Mouse (Mus musculus) spleen, adult 2 months (tissue): ENCODE results near the gene Tuba1c. TPM values are rescaled to one million over a fixed set of nuclear protein-coding genes. Genes with fewer than 3 reads are reported as not detected.
A peak's percentile ranks its signal among the peaks of the same experiment; 100 is the strongest.
"Not testable (repeated sequence)": the region's sequence is repeated elsewhere in the genome, so short reads cannot be mapped to it uniquely, and the experiment has no call there.

Source experiments
- DNase-seq, 2 experiments: peaks; one replicate each; pipeline versions ENCODE4 v3.0.0 to v3.0.0-alpha.2; 2012 to 2021; ENCODE audit warnings: low spot score in 2 of 2, low read depth in 1 of 2
- H3K27ac ChIP-seq: fragments of 200-500 bp; 2 replicates; pipeline ENCODE4 v1.5.1; 2012; ENCODE audit warnings: low read length, inconsistent platforms; ENCODE audit not compliant: insufficient read depth
- H3K27me3 ChIP-seq: fragments of 200-500 bp; 2 replicates; pipeline ENCODE4 v1.6.1; 2012; ENCODE audit warnings: mild to moderate bottlenecking, moderate library complexity, low read length, inconsistent platforms; ENCODE audit not compliant: control insufficient read depth, insufficient read depth
- H3K36me3 ChIP-seq: fragments of 200-500 bp; 2 replicates; pipeline ENCODE4 v1.6.1; 2012; ENCODE audit warnings: mild to moderate bottlenecking, low read length, inconsistent platforms; ENCODE audit not compliant: control insufficient read depth, insufficient read depth
- H3K4me1 ChIP-seq: fragments of 200-500 bp; 2 replicates; pipeline ENCODE4 v1.6.1; 2011; ENCODE audit warnings: inconsistent platforms; ENCODE audit not compliant: control insufficient read depth, insufficient read depth, insufficient read length
- H3K4me3 ChIP-seq: fragments of 200-500 bp; 2 replicates; pipeline ENCODE4 v1.5.1; 2011; ENCODE audit warnings: mild to moderate bottlenecking, inconsistent platforms; ENCODE audit not compliant: insufficient read depth, insufficient read length; ENCODE audit errors: extremely low read depth
- CTCF ChIP-seq: fragments of 200-500 bp; IDR thresholded peaks from 2 replicates; pipeline ENCODE4 v1.5.1; 2011; ENCODE audit warnings: mild to moderate bottlenecking, inconsistent platforms; ENCODE audit not compliant: insufficient read depth, insufficient read length, insufficient replicate concordance; ENCODE audit errors: extremely low read depth
- POLR2A ChIP-seq: fragments of 200-500 bp; IDR thresholded peaks from 2 replicates; pipeline ENCODE4 v1.6.1; 2011; ENCODE audit warnings: low read depth, low read length, inconsistent platforms
- WGBS: fragments of 180-500 bp; shearing (Covaris S2); methylation state at CpG from one replicate; pipeline ENCODE4 v1.1.7; 2018; 5-methylcytosine and 5-hydroxymethylcytosine counted together
- polyA plus RNA-seq: library from polyadenylated mRNA; depleted of rRNA; stranded (reverse); fragments of >200 nt; gene quantifications from 2 replicates; pipeline ENCODE4 v1.2.3, GENCODE M21; 2012

Gene Tuba1c
- polyA plus RNA-seq, 1 experiment = 119 TPM

DNA sequence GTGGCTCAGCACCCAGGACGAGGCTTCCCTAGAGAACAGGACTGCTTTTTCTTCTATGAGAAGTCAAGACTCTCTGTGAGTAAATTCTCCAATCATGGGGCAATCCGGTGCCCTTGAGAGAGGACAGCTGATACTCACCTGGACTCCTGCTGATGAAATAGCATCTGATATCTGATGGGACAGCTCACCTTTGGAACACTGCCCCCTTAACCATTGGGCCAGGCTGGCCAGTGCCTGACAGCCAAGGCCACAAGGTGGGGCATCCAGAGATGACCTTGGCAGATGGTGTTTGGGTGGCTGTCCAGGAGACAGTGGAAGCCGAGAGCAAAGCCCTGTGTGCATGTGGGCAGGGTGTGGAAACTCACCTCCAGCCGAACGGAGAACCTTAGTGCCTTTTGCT lies 12.6 kb downstream of the Tuba1c start:
- Histone ChIP-seq H3K4me1 (no peaks in the 10 kb centered on the region), H3K4me3 (no peak overlapping the region), H3K27me3 (no peaks in the 10 kb centered on the region), H3K36me3 (no peaks in the 10 kb centered on the region), H3K27ac (no peak overlapping the region)
- DNase-seq = no peak
- WGBS = 91% methylated on average over 5 of the region's 5 CpGs
- TF ChIP-seq CTCF (no peak), POLR2A (no peak)

DNA sequence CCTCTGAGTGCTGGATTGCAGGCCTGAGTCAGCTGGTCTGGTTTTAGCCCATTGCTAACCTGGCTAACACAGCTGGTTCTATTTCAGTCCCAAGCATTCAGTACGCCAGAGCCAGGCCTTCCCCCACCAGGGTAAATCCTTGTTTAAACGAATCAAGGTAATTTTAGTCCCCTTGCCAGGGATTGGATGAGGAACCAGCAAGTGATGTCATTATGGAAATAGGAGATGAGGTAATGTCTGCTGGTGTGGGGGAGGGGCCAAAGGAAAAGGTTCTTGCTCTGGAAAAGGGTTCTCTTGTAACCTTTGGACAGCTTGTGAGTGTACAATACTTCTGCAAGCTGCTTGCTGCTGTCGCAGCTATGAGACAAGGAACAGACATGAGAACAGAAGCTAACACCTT lies 15.2 kb downstream of the Tuba1c start:
- TF ChIP-seq POLR2A (no peak), CTCF (no peak)
- no peak for DNase-seq
- WGBS = 76% methylated on average over 3 of the region's 3 CpGs
- no peaks in the 10 kb centered on the region for H3K36me3 ChIP-seq
- no peak overlapping the region for H3K27ac ChIP-seq
- H3K4me3 ChIP-seq = no peak overlapping the region
- no peaks in the 10 kb centered on the region for H3K4me1 ChIP-seq
- H3K27me3 ChIP-seq = no peaks in the 10 kb centered on the region

- 88% methylated on average over 6 of the region's 6 CpGs for WGBS
- H3K27ac ChIP-seq, H3K4me3 ChIP-seq, H3K27me3 ChIP-seq, DNase-seq, H3K36me3 ChIP-seq, H3K4me1 ChIP-seq: not testable (repeated sequence)
Measured at GRCm38 (mm10) chr15:99045734-99046133, 16.0 kb downstream of the Tuba1c start.

- peaks cover 2% of the 10 kb centered on the region; the same call in 1 of the 2 replicates for H3K4me1 ChIP-seq
- H3K27ac ChIP-seq = no peak overlapping the region
- no peaks in the 10 kb centered on the region for H3K27me3 ChIP-seq
- WGBS = 38% methylated on average over 13 of the region's 13 CpGs
- TF ChIP-seq POLR2A = no peak
- peak; percentile 24; the same call in 1 of the 2 replicates for TF ChIP-seq CTCF
- DNase-seq = peak in 1 of 2 experiments; percentile 24
- H3K36me3 ChIP-seq = no peaks in the 10 kb centered on the region
- no peak overlapping the region for H3K4me3 ChIP-seq
Measured at GRCm38 (mm10) chr15:99049473-99050253, 20.0 kb downstream of the Tuba1c start.

DNA sequence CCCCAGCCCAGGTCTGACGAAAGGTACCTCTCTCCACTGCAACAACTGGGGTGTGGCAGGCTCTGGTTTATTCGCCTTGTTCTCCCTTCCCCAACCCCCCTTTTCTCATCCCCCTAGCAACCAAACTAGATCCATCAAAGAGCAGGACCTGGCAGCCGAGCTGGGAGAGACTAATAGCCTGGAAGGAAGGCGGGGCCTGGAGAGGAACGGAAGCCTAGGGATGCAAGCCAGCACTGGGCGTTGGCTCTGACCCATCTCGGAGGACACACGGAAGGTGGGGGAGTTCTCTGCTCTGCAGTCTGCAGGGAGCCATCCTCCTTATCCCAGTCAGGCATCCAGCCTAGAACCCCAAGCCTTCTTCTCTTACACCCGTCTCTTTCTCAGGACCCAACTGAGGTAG lies 23.7 kb downstream of the Tuba1c start:
- no peak overlapping the region for H3K27ac ChIP-seq
- no peak for DNase-seq
- TF ChIP-seq CTCF = no peak
- no peak for TF ChIP-seq POLR2A
- H3K4me1 ChIP-seq = peaks cover 8% of the 10 kb centered on the region
- H3K4me3 ChIP-seq = no peak overlapping the region
- H3K27me3 ChIP-seq = peaks cover 12% of the 10 kb centered on the region; the same call in 1 of the 2 replicates
- 80% methylated on average over 9 of the region's 9 CpGs for WGBS
- H3K36me3 ChIP-seq = no peaks in the 10 kb centered on the region

GRCm38 (mm10) chr15:99055040-99055439 lies 25.3 kb downstream of the Tuba1c start, which contains the start of gene Prph:
TSS of gene Prph (plus strand) at chr15:99055174.
- H3K4me3 ChIP-seq = no peak within 1 kb of the TSS; the same call in 1 of the 2 replicates
- no peaks in the 10 kb centered on the region for H3K36me3 ChIP-seq
- H3K4me1 ChIP-seq = peaks cover 8% of the 10 kb centered on the region
- TF ChIP-seq POLR2A (no peak), CTCF (no peak)
- WGBS = 10% methylated on average over 27 of the region's 30 CpGs
- no peak within 1 kb of the TSS for H3K27ac ChIP-seq
- peaks cover 12% of the 10 kb centered on the region; the same call in 1 of the 2 replicates for H3K27me3 ChIP-seq
- no peak for DNase-seq

GRCm38 (mm10) chr15:99055511-99055961 lies 25.8 kb downstream of the Tuba1c start:
- Histone ChIP-seq H3K4me1 (peaks cover 8% of the 10 kb centered on the region), H3K4me3 (no peak overlapping the region; the same call in 1 of the 2 replicates), H3K27me3 (peaks cover 12% of the 10 kb centered on the region; the same call in 1 of the 2 replicates), H3K36me3 (no peaks in the 10 kb centered on the region), H3K27ac (no peak overlapping the region)
- TF ChIP-seq CTCF (no peak), POLR2A (no peak)
- DNase-seq = no peak
- WGBS = 1% methylated on average over 36 of the region's 37 CpGs
